Mouse (Mus musculus) liver, adult 10 weeks (tissue): ENCODE results near the gene Slc4a1ap. TPM values are rescaled to one million over a fixed set of nuclear protein-coding genes. Genes with fewer than 3 reads are reported as not detected.

ENCODE experiments used
- polyA plus RNA-seq: library from polyadenylated mRNA; stranded (reverse); fragments of 350-450 nt; fragmentation: Illumina TruSeq; extraction: RNeasy Lipid Tissue Mini Kit (QIAGEN cat#74804); gene quantifications from one replicate; pipeline ENCODE4 v1.2.3, GENCODE M21; 2014; ENCODE audit warnings: low read depth, low replicate concordance

Slc4a1ap gene
- polyA plus RNA-seq = 25.7 TPM

GRCm38 (mm10) chr5:31526354-31527116 is at the start of gene Slc4a1ap:
Gene Slc4a1ap (plus strand): TSS chr5:31526995.

GRCm38 (mm10) chr5:31485440-31485839 is 41.4 kb upstream of the Slc4a1ap start, which contains the start of gene 4930548H24Rik:
Gene 4930548H24Rik (plus strand): TSS chr5:31485740.

GRCm38 (mm10) chr5:31494513-31495297 is 32.1 kb upstream of the Slc4a1ap start, which contains the start of gene Gpn1:
Gene Gpn1 (plus strand): TSS chr5:31494741.

GRCm38 (mm10) chr5:31527707-31528106 is 912 bp downstream of the Slc4a1ap start, which contains the start of gene Supt7l:
Gene Supt7l (minus strand): TSS chr5:31527807.

GRCm38 (mm10) chr5:31596481-31597429 is 70.0 kb downstream of the Slc4a1ap start, which contains the start of gene Mrpl33:
Gene Mrpl33 (plus strand): TSS chr5:31596935.

Other genes with a start within 250 kb of the Slc4a1ap start
- 6.5 TPM for gene Ift172, start 235.9 kb upstream of the Slc4a1ap start, polyA plus RNA-seq
- gene Fndc4, start 230.9 kb upstream of the Slc4a1ap start, polyA plus RNA-seq = 27.8 TPM
- 78.9 TPM for gene Gckr, start 229.6 kb upstream of the Slc4a1ap start, polyA plus RNA-seq
- gene Zfp512, start 74.6 kb upstream of the Slc4a1ap start, polyA plus RNA-seq = 8.1 TPM
- not detected for gene 4930548H24Rik, start 41.3 kb upstream of the Slc4a1ap start, polyA plus RNA-seq
- 8.7 TPM for gene Gpn1, start 32.3 kb upstream of the Slc4a1ap start, polyA plus RNA-seq
- gene Supt7l, start 812 bp downstream of the Slc4a1ap start, polyA plus RNA-seq = 5.4 TPM
- 51.9 TPM for gene Mrpl33, start 69.9 kb downstream of the Slc4a1ap start, polyA plus RNA-seq
- 12.9 TPM for gene Rbks, start 170.6 kb downstream of the Slc4a1ap start, polyA plus RNA-seq
- gene Babam2, start 170.7 kb downstream of the Slc4a1ap start, polyA plus RNA-seq = 52.8 TPM